Mouse (Mus musculus) neural tube, embryonic 13.5 days (tissue): ENCODE data around the gene Cpne8. TPM values are rescaled to one million over a fixed set of nuclear protein-coding genes. Genes with fewer than 3 reads are reported as not detected.

ENCODE experiments used
- ATAC-seq: fragments of 200-750 bp; cut with Nextera tagmentation; 2 replicates; pipeline ENCODE4 v1.8.0; 2017; ENCODE audit warnings: low read depth, mild to moderate bottlenecking, moderate TSS enrichment, moderate library complexity
- H3K27ac ChIP-seq: fragments of 300-500 bp; sonication (generic); replicated peaks from 2 replicates; pipeline ENCODE4 v1.5.1; 2015; ENCODE audit warnings: moderate library complexity, mild to moderate bottlenecking, inconsistent platforms
- H3K27me3 ChIP-seq: fragments of 300-500 bp; sonication (generic); 2 replicates; pipeline ENCODE4 v1.6.1; 2015; ENCODE audit warnings: mild to moderate bottlenecking, inconsistent platforms
- H3K36me3 ChIP-seq: fragments of 300-500 bp; sonication (generic); 2 replicates; pipeline ENCODE4 v1.6.1; 2015; ENCODE audit warnings: mild to moderate bottlenecking, inconsistent platforms
- H3K4me1 ChIP-seq: fragments of 300-500 bp; sonication (generic); replicated peaks from 2 replicates; pipeline ENCODE4 v1.6.1; 2015; ENCODE audit warnings: inconsistent platforms
- H3K4me2 ChIP-seq: fragments of 300-500 bp; sonication (generic); 2 replicates; pipeline ENCODE4 v1.6.1; 2015; ENCODE audit warnings: inconsistent platforms, mild to moderate bottlenecking, moderate library complexity
- H3K4me3 ChIP-seq: fragments of 300-500 bp; sonication (generic); 2 replicates; pipeline ENCODE4 v1.5.1; 2015; ENCODE audit warnings: mild to moderate bottlenecking, inconsistent platforms
- H3K9ac ChIP-seq: fragments of 300-500 bp; sonication (generic); 2 replicates; pipeline ENCODE4 v1.6.1; 2015; ENCODE audit warnings: moderate library complexity, mild to moderate bottlenecking, inconsistent platforms
- H3K9me3 ChIP-seq: fragments of 300-500 bp; sonication (generic); 2 replicates; pipeline ENCODE4 v1.6.1; 2016; ENCODE audit warnings: inconsistent platforms
- WGBS: fragments of 180-500 bp; shearing (Covaris S2); methylation state at CpG from one replicate; pipeline ENCODE4 v1.1.7; 2015; 5-methylcytosine and 5-hydroxymethylcytosine counted together
- polyA plus RNA-seq: library from polyadenylated mRNA; unstranded; fragments of >200 nt; fragmentation: Nextera tagmentation; extraction: Ambion mirVana; gene quantifications from 2 replicates; pipeline ENCODE4 v1.2.1, GENCODE M21; 2015

The Cpne8 gene
- polyA plus RNA-seq: 11.8 and 12.1 TPM in 2 replicates

- H3K27me3 ChIP-seq: peaks cover 20% of the 10 kb centered on the region
- H3K4me1 ChIP-seq: peaks cover 15% of the 10 kb centered on the region
- peak within 1 kb of the TSS; percentile 65 for H3K4me3 ChIP-seq
- ATAC-seq: peak; percentile 88
- no peak within 1 kb of the TSS for H3K27ac ChIP-seq
- H3K9me3 ChIP-seq: no peaks in the 10 kb centered on the region
- 1% methylated on average over 51 of the region's 56 CpGs for WGBS
- H3K9ac ChIP-seq: peak within 1 kb of the TSS; percentile 75
- peak within 1 kb of the TSS; percentile 85 for H3K4me2 ChIP-seq
- H3K36me3 ChIP-seq: no peaks in the 10 kb centered on the region
Measured at GRCm38 (mm10) chr15:90678985-90679759, at the start of gene Cpne8. Gene Cpne8 (minus strand): TSS chr15:90679432.

DNA sequence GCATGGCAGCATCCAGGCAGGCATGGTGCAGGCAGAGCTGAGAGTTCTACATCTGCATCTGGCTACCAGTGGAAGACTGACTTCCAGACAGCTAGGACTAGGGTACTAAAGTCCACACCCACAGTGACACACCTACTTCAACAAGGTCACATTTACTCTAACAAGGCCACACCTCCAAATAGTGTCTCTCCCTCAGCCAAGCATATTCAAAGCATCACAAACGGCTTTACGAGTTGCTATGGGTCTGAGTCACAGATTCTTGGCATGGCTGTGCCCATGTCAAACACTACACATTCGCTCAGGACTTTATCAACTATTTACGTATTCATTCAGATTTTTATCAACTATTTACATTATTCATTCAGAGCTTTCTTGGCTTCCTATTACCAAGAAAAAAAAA lies 38.5 kb upstream of the Cpne8 start:
- Histone ChIP-seq H3K4me3 (no peak overlapping the region), H3K9me3 (no peaks in the 10 kb centered on the region), H3K27ac (no peak overlapping the region), H3K36me3 (no peaks in the 10 kb centered on the region), H3K4me2 (no peak overlapping the region), H3K9ac (no peak overlapping the region), H3K4me1 (no peaks in the 10 kb centered on the region), H3K27me3 (no peaks in the 10 kb centered on the region)
- ATAC-seq: no peak
- WGBS: 87% methylated on average over 4 of the region's 4 CpGs

DNA sequence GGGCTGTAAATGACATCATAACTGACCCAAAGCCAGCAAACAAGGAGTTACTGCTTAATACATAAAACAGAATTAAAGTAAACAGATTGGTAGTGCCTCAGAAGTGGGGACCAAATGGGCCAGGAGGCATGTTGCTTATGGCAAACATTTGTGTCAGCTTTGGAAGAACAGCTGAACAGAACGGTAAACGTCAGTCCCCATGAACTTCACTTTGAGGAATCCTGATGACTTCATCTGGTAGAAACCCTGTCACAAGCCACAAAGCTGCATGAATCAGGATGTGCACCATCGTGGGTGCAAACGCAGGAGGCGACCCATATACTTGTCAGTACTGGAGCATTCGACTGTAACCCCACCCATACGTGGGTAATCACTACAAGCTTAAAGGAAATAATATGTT lies 30.1 kb upstream of the Cpne8 start:
- H3K27ac ChIP-seq: no peak overlapping the region
- 82% methylated on average over 7 of the region's 7 CpGs for WGBS
- H3K9ac ChIP-seq: no peak overlapping the region
- no peaks in the 10 kb centered on the region for H3K4me1 ChIP-seq
- no peak overlapping the region for H3K4me2 ChIP-seq
- H3K36me3 ChIP-seq: no peaks in the 10 kb centered on the region
- ATAC-seq: no peak
- no peaks in the 10 kb centered on the region for H3K27me3 ChIP-seq
- H3K9me3 ChIP-seq: no peaks in the 10 kb centered on the region
- no peak overlapping the region for H3K4me3 ChIP-seq

- H3K27me3 ChIP-seq: no peaks in the 10 kb centered on the region
- ATAC-seq: no peak
- no peak overlapping the region for H3K4me3 ChIP-seq
- no peak overlapping the region for H3K4me2 ChIP-seq
- no peaks in the 10 kb centered on the region for H3K9me3 ChIP-seq
- no peak overlapping the region for H3K27ac ChIP-seq
- no peaks in the 10 kb centered on the region; the same call in 1 of the 2 replicates for H3K4me1 ChIP-seq
- no peaks in the 10 kb centered on the region for H3K36me3 ChIP-seq
- H3K9ac ChIP-seq: no peak overlapping the region
- 61% methylated on average over 5 of the region's 5 CpGs for WGBS
Measured at GRCm38 (mm10) chr15:90704314-90704713, 25.1 kb upstream of the Cpne8 start.

DNA sequence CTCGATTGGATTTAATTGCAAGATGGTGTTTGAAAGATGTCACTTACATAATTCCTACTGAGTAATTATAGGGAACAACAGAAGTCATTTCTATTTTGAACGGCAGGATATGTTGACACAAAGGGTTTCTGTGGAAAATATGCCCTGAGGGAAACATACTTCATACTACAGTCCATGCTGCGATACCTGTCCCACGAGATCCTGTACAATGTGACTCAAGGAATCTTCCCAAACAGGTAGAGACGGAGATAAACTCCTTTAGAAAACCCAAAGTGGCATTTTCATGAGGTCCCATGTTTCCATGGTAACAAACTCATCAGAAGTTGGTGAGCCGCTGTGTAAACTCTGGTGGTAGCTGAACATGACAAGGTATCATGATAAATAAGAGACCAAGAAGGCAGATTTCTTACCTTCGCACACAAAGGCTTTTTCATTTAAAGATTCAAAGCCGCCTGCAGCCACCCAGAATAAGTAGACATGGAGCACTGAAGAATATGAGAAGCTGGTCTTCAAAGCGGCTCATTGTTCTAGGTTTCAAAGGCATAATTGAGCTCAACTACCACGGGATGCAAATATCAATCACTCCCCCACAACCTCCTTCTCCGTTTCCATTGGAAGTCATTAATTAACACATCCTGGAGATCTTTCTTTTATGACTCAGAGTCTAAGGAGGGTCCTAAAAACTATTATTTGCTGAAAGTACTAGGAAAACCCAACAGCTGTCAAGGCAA lies 24.4 kb upstream of the Cpne8 start:
- Histone ChIP-seq H3K27ac (no peak overlapping the region), H3K9ac (no peak overlapping the region), H3K4me3 (no peak overlapping the region), H3K9me3 (no peaks in the 10 kb centered on the region), H3K36me3 (no peaks in the 10 kb centered on the region), H3K4me2 (no peak overlapping the region), H3K4me1 (no peaks in the 10 kb centered on the region; the same call in 1 of the 2 replicates), H3K27me3 (no peaks in the 10 kb centered on the region)
- 42% methylated on average over 11 of the region's 11 CpGs for WGBS
- no peak for ATAC-seq

DNA sequence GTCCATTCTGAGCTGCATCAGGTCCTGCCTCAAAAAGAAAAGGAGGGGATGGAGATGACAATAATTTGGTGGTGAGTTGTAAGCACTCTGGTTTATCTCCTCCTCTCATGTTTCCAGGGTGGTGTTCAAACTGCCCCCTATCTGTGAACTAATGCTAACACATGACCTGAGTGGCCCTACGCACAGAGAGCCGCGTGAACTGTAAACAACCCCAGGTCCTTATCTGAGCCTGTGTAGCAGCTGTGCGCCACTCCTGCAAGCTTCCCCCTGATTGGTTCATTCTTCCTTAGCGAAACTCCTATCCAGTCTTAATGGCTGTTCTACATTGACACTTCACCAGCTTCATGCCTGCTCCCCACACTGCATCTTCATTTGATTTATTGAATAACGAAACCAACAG lies 7.5 kb upstream of the Cpne8 start:
- Histone ChIP-seq H3K27ac (no peak overlapping the region), H3K4me1 (no peaks in the 10 kb centered on the region), H3K9ac (no peak overlapping the region), H3K9me3 (no peaks in the 10 kb centered on the region), H3K4me3 (no peak overlapping the region), H3K36me3 (no peaks in the 10 kb centered on the region), H3K27me3 (peaks cover 2% of the 10 kb centered on the region), H3K4me2 (no peak overlapping the region)
- ATAC-seq: no peak
- WGBS: 94% methylated on average over 6 of the region's 6 CpGs

- Histone ChIP-seq H3K4me3 (peak overlapping the region; percentile 65), H3K36me3 (no peaks in the 10 kb centered on the region), H3K27me3 (peaks cover 20% of the 10 kb centered on the region), H3K27ac (no peak overlapping the region), H3K9me3 (no peaks in the 10 kb centered on the region), H3K4me1 (peaks cover 15% of the 10 kb centered on the region), H3K4me2 (peak overlapping the region; percentile 85), H3K9ac (peak overlapping the region; percentile 75)
- peak; percentile 91 for ATAC-seq
- 4% methylated on average over 36 of the region's 36 CpGs for WGBS
Measured at GRCm38 (mm10) chr15:90679760-90680579, 738 bp upstream of the Cpne8 start.

DNA sequence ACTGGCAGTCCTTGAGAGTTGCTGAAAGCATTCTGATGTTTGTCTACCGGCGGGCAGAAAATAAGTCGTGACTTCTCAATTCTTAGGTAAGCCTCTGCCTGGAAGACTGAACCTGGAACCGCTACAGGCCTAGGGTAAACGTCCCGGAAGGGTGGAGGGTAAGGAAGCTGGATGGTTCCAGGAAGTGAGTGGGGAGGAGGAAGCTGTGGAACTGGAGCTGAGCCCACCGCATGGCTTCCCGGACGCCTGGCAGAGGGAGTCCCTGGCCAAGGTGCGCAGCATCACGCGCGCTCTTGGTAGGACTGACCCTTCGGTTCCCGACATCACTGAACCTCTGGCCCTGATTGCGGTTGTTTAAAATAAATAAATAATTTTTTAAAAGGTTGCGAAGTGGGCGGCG lies 744 bp downstream of the Cpne8 start:
- H3K27ac ChIP-seq: no peak overlapping the region
- H3K4me1 ChIP-seq: peaks cover 15% of the 10 kb centered on the region
- H3K36me3 ChIP-seq: no peaks in the 10 kb centered on the region
- H3K9me3 ChIP-seq: no peaks in the 10 kb centered on the region
- peak overlapping the region; percentile 85 for H3K4me2 ChIP-seq
- H3K9ac ChIP-seq: peak overlapping the region; percentile 75
- 6% methylated on average over 19 of the region's 19 CpGs for WGBS
- peaks cover 20% of the 10 kb centered on the region for H3K27me3 ChIP-seq
- no peak for ATAC-seq
- peak overlapping the region; percentile 65 for H3K4me3 ChIP-seq

DNA sequence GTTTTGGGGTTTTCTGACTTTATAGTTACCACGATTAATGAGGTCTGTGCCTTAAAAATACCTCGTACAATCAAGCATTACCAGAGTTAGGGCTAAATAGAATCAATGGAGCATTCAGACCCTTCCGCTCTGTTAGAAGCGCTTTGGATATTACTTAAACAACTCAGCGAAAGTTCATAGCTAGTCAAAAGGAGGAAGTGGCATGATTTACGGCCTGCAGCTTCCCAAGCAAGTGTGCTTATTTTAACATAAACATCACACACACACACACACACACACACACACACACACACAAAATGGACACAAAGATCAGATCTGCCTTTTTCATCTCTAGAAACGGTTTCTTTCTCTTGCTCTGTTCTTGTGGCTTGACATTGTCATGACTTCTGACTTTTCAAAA lies 9.7 kb downstream of the Cpne8 start:
- Histone ChIP-seq H3K27me3 (no peaks in the 10 kb centered on the region), H3K9me3 (no peaks in the 10 kb centered on the region), H3K4me3 (no peak overlapping the region), H3K27ac (no peak overlapping the region), H3K4me2 (no peak overlapping the region), H3K36me3 (no peaks in the 10 kb centered on the region), H3K4me1 (no peaks in the 10 kb centered on the region), H3K9ac (no peak overlapping the region)
- 56% methylated on average over 7 of the region's 7 CpGs for WGBS
- ATAC-seq: no peak

DNA sequence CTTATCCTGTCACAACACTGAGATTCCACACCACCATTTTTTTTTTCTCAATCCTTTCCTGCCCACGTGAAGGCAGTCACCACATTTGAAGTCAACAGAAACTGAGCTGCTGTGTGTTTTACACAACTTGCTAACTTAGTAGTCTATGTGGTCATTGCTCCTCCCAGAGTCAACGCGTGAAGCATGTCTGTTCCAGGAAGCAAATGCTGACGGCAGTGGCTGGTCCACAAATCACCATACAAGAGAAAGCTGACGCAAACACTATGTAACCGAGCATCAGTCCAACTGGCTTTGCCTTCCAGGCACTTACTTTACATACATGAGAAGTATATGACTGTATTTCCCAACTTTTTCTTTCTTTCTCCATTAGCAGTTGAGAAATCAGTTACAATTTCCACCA lies 12.3 kb downstream of the Cpne8 start:
- Histone ChIP-seq H3K36me3 (no peaks in the 10 kb centered on the region), H3K9me3 (no peaks in the 10 kb centered on the region), H3K4me2 (no peak overlapping the region), H3K9ac (no peak overlapping the region), H3K27ac (no peak overlapping the region), H3K4me3 (no peak overlapping the region), H3K4me1 (no peaks in the 10 kb centered on the region), H3K27me3 (no peaks in the 10 kb centered on the region)
- ATAC-seq: no peak
- 84% methylated on average over 6 of the region's 6 CpGs for WGBS

DNA sequence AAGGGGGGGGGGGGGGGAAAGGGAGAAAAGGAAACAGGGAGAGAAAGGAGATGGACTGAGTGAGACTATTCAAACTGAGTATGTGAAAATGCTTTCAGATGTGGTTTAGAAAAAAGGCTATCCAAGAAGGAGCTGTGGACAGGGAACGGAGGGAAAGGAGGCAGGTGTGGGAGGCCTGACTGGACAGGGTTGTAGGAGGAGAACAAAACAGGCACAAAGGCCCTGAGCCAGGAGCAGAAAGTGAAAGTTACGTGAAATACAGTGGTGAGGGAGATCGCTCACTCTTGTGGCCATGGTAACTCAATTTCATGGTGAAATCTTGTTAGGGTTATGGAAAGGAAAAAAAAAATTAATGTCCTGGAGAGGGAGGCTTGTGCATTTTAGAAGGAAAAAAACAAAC lies 14.6 kb downstream of the Cpne8 start:
- 63% methylated on average over 3 of the region's 3 CpGs for WGBS
- Histone ChIP-seq H3K9ac (no peak overlapping the region), H3K4me3 (no peak overlapping the region)

DNA sequence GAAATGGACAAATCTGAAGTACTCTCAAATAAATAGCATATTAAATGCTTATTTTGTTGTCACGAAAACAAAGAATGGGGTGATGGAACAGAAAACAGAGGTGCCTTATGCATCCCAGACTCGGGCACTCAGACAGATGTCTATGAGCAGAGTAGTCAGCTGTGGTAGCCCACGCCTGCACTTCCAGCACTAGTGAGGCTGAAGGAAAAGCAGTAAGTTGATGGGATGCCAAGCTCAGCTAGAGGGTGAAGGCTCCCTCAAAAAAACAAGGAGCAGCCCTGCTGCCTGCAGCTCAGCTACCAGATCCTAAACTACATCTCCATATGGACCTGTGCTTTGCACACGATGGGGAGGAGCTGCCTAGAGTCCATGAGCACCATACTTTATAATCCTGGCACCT lies 15.6 kb downstream of the Cpne8 start:
- H3K36me3 ChIP-seq: no peaks in the 10 kb centered on the region
- WGBS: 89% methylated on average over 4 of the region's 4 CpGs
- H3K4me2 ChIP-seq: no peak overlapping the region
- no peak overlapping the region for H3K4me3 ChIP-seq
- no peak overlapping the region for H3K9ac ChIP-seq
- H3K9me3 ChIP-seq: no peaks in the 10 kb centered on the region
- no peaks in the 10 kb centered on the region for H3K4me1 ChIP-seq
- ATAC-seq: no peak
- H3K27ac ChIP-seq: no peak overlapping the region
- H3K27me3 ChIP-seq: no peaks in the 10 kb centered on the region

More for the DNA sequence above, 14.6 kb downstream of the Cpne8 start:
- no peak for ATAC-seq
- H3K4me1 ChIP-seq: no peaks in the 10 kb centered on the region
- no peak overlapping the region for H3K27ac ChIP-seq
- no peaks in the 10 kb centered on the region for H3K27me3 ChIP-seq
- H3K4me2 ChIP-seq: no peak overlapping the region
- H3K36me3 ChIP-seq: no peaks in the 10 kb centered on the region
- no peaks in the 10 kb centered on the region for H3K9me3 ChIP-seq
